In genomic region chr9:20651602-20652259, GRCm38 (mm10) we compare ENCODE assay signal across 8 mouse cellular contexts. TPM values are rescaled to one million over a fixed set of nuclear protein-coding genes. Genes with fewer than 3 reads are reported as not detected.
DNase-seq lines count a peak whose midpoint lies in the region; ATAC-seq and TF ChIP-seq lines count a peak whose summit lies in the region.

Pin1 (plus strand) TSS chr9:20652095.

- H3ac ChIP-seq in C2C12 (ENCODE audit: control insufficient read depth, insufficient read length, low read depth) (peak within 1 kb of the TSS; percentile 88), myocyte (ENCODE audit: control insufficient read depth, insufficient read length) (peak within 1 kb of the TSS; percentile 59)

- H3K27me3 ChIP-seq in C2C12 (ENCODE audit: control insufficient read depth, insufficient read depth, insufficient read length) (no peaks in the 10 kb centered on the region), myocyte (ENCODE audit: control insufficient read depth, insufficient read depth, insufficient read length) (no peaks in the 10 kb centered on the region)
- no peaks in the 10 kb centered on the region for H3K27me3 ChIP-seq in erythroblast, embryonic 14.5 days (ENCODE audit: control insufficient read depth)
- no peaks in the 10 kb centered on the region for H3K27me3 ChIP-seq in heart, embryonic 11.5 days (ENCODE audit: control insufficient read depth, insufficient read depth, low read length)
- no peaks in the 10 kb centered on the region for H3K27me3 ChIP-seq in kidney, embryonic 16.5 days (ENCODE audit: insufficient read depth, low read length)
- H3K27me3 ChIP-seq in liver, adult 2 months (ENCODE audit: control insufficient read depth, insufficient read depth, low read length): no peaks in the 10 kb centered on the region
- no peaks in the 10 kb centered on the region for H3K27me3 ChIP-seq in splenic B cell, adult 2 months (ENCODE audit: control insufficient read depth, insufficient read depth, low read length, poor library complexity, severe bottlenecking)

- peak; percentile 100 for DNase-seq in brain, embryonic 14.5 days (ENCODE audit: low read depth)
- peak; percentile 100 for DNase-seq in liver, adult 2 months (ENCODE audit: extremely low read depth, low read depth, low spot score)
- peak; percentile 99 for DNase-seq in splenic B cell, adult 2 months (ENCODE audit: low read depth, low spot score)

- H3K27ac ChIP-seq in heart, embryonic 11.5 days (ENCODE audit: low read depth, low read length): no peak within 1 kb of the TSS; the same call in 1 of the 2 replicates
- peak within 1 kb of the TSS; percentile 33 for H3K27ac ChIP-seq in kidney, embryonic 16.5 days (ENCODE audit: low read length)
- no peak within 1 kb of the TSS for H3K27ac ChIP-seq in liver, adult 2 months (replicated peaks; ENCODE audit: insufficient read depth, low read depth, low read length)

- peak; percentile 99 for ATAC-seq in heart, embryonic 11.5 days (replicated peaks; ENCODE audit: insufficient number of reproducible peaks, low FRiP score, low TSS enrichment)
- ATAC-seq in kidney, embryonic 16.5 days (ENCODE audit: low FRiP score, low TSS enrichment): peak; percentile 99

- no peaks in the 10 kb centered on the region for H3K9me3 ChIP-seq in erythroblast, embryonic 14.5 days (ENCODE audit: control insufficient read depth, low read length)
- H3K9me3 ChIP-seq in heart, embryonic 11.5 days (replicated peaks; ENCODE audit: control insufficient read depth, low read length): no peaks in the 10 kb centered on the region
- no peaks in the 10 kb centered on the region for H3K9me3 ChIP-seq in kidney, embryonic 16.5 days (ENCODE audit: low read length)

- H3K36me3 ChIP-seq in C2C12 (ENCODE audit: control insufficient read depth, insufficient read depth) (peaks cover 39% of the 10 kb centered on the region), myocyte (ENCODE audit: control insufficient read depth, insufficient read depth) (peaks cover 3% of the 10 kb centered on the region)
- H3K36me3 ChIP-seq in erythroblast, embryonic 14.5 days (ENCODE audit: control insufficient read depth): peaks cover 62% of the 10 kb centered on the region
- H3K36me3 ChIP-seq in heart, embryonic 11.5 days (ENCODE audit: control insufficient read depth, insufficient read depth, low read length): peaks cover 10% of the 10 kb centered on the region; the same call in 1 of the 2 replicates
- peaks cover 25% of the 10 kb centered on the region for H3K36me3 ChIP-seq in kidney, embryonic 16.5 days (ENCODE audit: insufficient read depth, low read length)
- H3K36me3 ChIP-seq in liver, adult 2 months (ENCODE audit: control insufficient read depth, insufficient read depth, low read length): no peaks in the 10 kb centered on the region
- H3K36me3 ChIP-seq in splenic B cell, adult 2 months (ENCODE audit: control insufficient read depth, insufficient read depth, low read length, poor library complexity, severe bottlenecking): no peaks in the 10 kb centered on the region; the same call in 1 of the 2 replicates

- peaks cover 75% of the 10 kb centered on the region for H3K4me1 ChIP-seq in erythroblast, embryonic 14.5 days (ENCODE audit: control insufficient read depth)
- H3K4me1 ChIP-seq in heart, embryonic 11.5 days (ENCODE audit: control insufficient read depth, insufficient read depth, low read length): 0 out of 2 replicates have a peak, but pooled peaks cover 12% of the 10 kb centered on the region
- peaks cover 21% of the 10 kb centered on the region for H3K4me1 ChIP-seq in kidney, embryonic 16.5 days (ENCODE audit: insufficient read depth, low read length)
- peaks cover 10% of the 10 kb centered on the region for H3K4me1 ChIP-seq in liver, adult 2 months (ENCODE audit: control insufficient read depth, insufficient read depth, low read length)

- H3K4me3 ChIP-seq in C2C12 (ENCODE audit: insufficient read depth, poor library complexity, severe bottlenecking) (peak within 1 kb of the TSS; percentile 75), myocyte (peak within 1 kb of the TSS; percentile 64)
- H3K4me3 ChIP-seq in erythroblast, embryonic 14.5 days (replicated peaks): peak within 1 kb of the TSS; percentile 88
- peak within 1 kb of the TSS; percentile 90 for H3K4me3 ChIP-seq in heart, embryonic 11.5 days (ENCODE audit: low read depth, low read length)
- H3K4me3 ChIP-seq in kidney, embryonic 16.5 days (ENCODE audit: low read length): peak within 1 kb of the TSS; percentile 88
- H3K4me3 ChIP-seq in liver, adult 2 months (ENCODE audit: insufficient read depth, low read depth, low read length): peak within 1 kb of the TSS; percentile 77

- peaks cover 37% of the 10 kb centered on the region for H3K79me3 ChIP-seq in C2C12 (ENCODE audit: low read depth)

- H3K79me2 ChIP-seq in C2C12 (ENCODE audit: control insufficient read depth, insufficient read depth): peaks cover 50% of the 10 kb centered on the region
- H3K79me2 ChIP-seq in liver, adult 2 months (ENCODE audit: control insufficient read depth, insufficient read depth, low read length): peaks cover 27% of the 10 kb centered on the region
- H3K79me2 ChIP-seq in myocyte (ENCODE audit: control insufficient read depth, insufficient read depth): peaks cover 47% of the 10 kb centered on the region

- WGBS in heart, embryonic 11.5 days (ENCODE audit: insufficient replicate concordance): under 1% methylated on average over 45 of the region's 45 CpGs
- under 1% methylated on average over 45 of the region's 45 CpGs for WGBS in kidney, embryonic 16.5 days
- WGBS in liver, adult 2 months: under 1% methylated on average over 45 of the region's 45 CpGs

- H3K4me2 ChIP-seq in heart, embryonic 11.5 days: peak within 1 kb of the TSS; percentile 76
- H3K4me2 ChIP-seq in kidney, embryonic 16.5 days (replicated peaks; ENCODE audit: low read depth, low read length): peak within 1 kb of the TSS; percentile 76
- H3K4me2 ChIP-seq in myocyte (ENCODE audit: low read depth): peak within 1 kb of the TSS; percentile 87

- peak; percentile 67; the same call in 1 of the 2 replicates for TF ChIP-seq POLR2A in brain, embryonic 14.5 days (IDR thresholded peaks at IDR 0.05; ENCODE audit: borderline replicate concordance, extremely low read depth, insufficient read depth, insufficient read length, poor library complexity, severe bottlenecking)
- TF ChIP-seq POLR2A in liver, adult 2 months (IDR thresholded peaks at IDR 0.05; ENCODE audit: extremely low read depth, insufficient read depth, low read length): peak; percentile 63
- TF ChIP-seq POLR2A in myocyte (IDR thresholded peaks at IDR 0.05; ENCODE audit: insufficient read length, low read depth): peak; percentile 92

- peak within 1 kb of the TSS; percentile 92 for H3K9ac ChIP-seq in heart, embryonic 11.5 days (ENCODE audit: low read depth, low read length)
- H3K9ac ChIP-seq in kidney, embryonic 16.5 days (replicated peaks; ENCODE audit: low read length): peak within 1 kb of the TSS; percentile 87
- H3K9ac ChIP-seq in liver, adult 2 months (ENCODE audit: low read depth, low read length): peak within 1 kb of the TSS; percentile 71

- no peak for TF ChIP-seq CTCF in C2C12 (IDR thresholded peaks at IDR 0.05; ENCODE audit: control insufficient read depth, insufficient read depth, insufficient read length)
- no peak for TF ChIP-seq CTCF in brain, embryonic 14.5 days (IDR thresholded peaks at IDR 0.05; ENCODE audit: borderline replicate concordance, extremely low read depth, insufficient read depth, insufficient read length)
- TF ChIP-seq CTCF in liver, adult 2 months (IDR thresholded peaks at IDR 0.05; ENCODE audit: low read depth, low read length): no peak

TF ChIP-seq in C2C12, 6 proteins besides CTCF, POLR2A, EP300 and RAD21:
- no peak for TF ChIP-seq CEBPB (IDR thresholded peaks at IDR 0.05; ENCODE audit: low read depth)
- no peak for TF ChIP-seq FOSL1 (IDR thresholded peaks at IDR 0.05; ENCODE audit: insufficient read depth, low read length, poor library complexity, severe bottlenecking)
- no peak for TF ChIP-seq MYOD1 (IDR thresholded peaks at IDR 0.05; ENCODE audit: control insufficient read depth, insufficient read length, low read depth)
- TF ChIP-seq MYOG (IDR thresholded peaks at IDR 0.05; ENCODE audit: control insufficient read depth, extremely low read depth, insufficient read length): no peak
- TF ChIP-seq MAX (IDR thresholded peaks at IDR 0.05): no peak
- TF ChIP-seq USF1 (IDR thresholded peaks at IDR 0.05; ENCODE audit: low read depth): no peak

TF ChIP-seq in myocyte, 11 proteins besides CTCF, POLR2A, EP300 and RAD21:
- TF ChIP-seq SRF (IDR thresholded peaks at IDR 0.05; ENCODE audit: control insufficient read depth, insufficient read length, low read depth) (peak; percentile 49), POLR2AphosphoS2 (IDR thresholded peaks at IDR 0.05; ENCODE audit: insufficient read length, low read depth) (peak; percentile 95), MYOD1 (IDR thresholded peaks at IDR 0.05; ENCODE audit: control insufficient read depth in 1 of 3, insufficient read length in 2 of 3, low read depth in 2 of 3) (no peak)
TF ChIP-seq in myocyte: peak in this region for 2.

RNA-seq across cellular contexts. Expression of gene Pin1, which starts in this region (rescaled TPM):
- 55.5 TPM for polyA plus RNA-seq in C2C12 (2012; fragmentation: generic; extraction: Trizol)
- 34.4 and 41.6 TPM in 2 replicates for polyA plus RNA-seq in brain, embryonic 14.5 days (2012; rRNA removed)
- polyA plus RNA-seq in erythroblast, embryonic 14.5 days (2012): 2.3 and 2.4 TPM in 2 replicates
- polyA plus RNA-seq in heart, embryonic 11.5 days (2014; fragmentation: Nextera tagmentation; extraction: Ambion mirVana): 53.1 and 54.6 TPM in 2 replicates
- 55.8 and 61.2 TPM in 2 replicates for polyA plus RNA-seq in kidney, embryonic 16.5 days (2015; fragmentation: Nextera tagmentation; extraction: Ambion mirVana)
- total RNA-seq in liver, adult 2 months (2014; rRNA removed): 7.4 and 8.1 TPM in 2 replicates
- polyA plus RNA-seq in liver, adult 2 months (2012; rRNA removed): 9.0 and 9.5 TPM in 2 replicates
- 36.8 TPM for polyA plus RNA-seq in myocyte (2012; fragmentation: generic; extraction: Trizol)
